Mouse (Mus musculus) hindlimb bud, embryonic 11.5 days (tissue): ENCODE data around the gene Tmem141.
A peak's percentile ranks its signal among the peaks of the same experiment; 100 is the strongest.

Experiments
- DNase-seq: peaks from one replicate; pipeline ENCODE4 v3.0.0-alpha.2; 2012; ENCODE audit warnings: low read depth, low spot score; ENCODE audit errors: extremely low spot score

The Tmem141 gene

DNA sequence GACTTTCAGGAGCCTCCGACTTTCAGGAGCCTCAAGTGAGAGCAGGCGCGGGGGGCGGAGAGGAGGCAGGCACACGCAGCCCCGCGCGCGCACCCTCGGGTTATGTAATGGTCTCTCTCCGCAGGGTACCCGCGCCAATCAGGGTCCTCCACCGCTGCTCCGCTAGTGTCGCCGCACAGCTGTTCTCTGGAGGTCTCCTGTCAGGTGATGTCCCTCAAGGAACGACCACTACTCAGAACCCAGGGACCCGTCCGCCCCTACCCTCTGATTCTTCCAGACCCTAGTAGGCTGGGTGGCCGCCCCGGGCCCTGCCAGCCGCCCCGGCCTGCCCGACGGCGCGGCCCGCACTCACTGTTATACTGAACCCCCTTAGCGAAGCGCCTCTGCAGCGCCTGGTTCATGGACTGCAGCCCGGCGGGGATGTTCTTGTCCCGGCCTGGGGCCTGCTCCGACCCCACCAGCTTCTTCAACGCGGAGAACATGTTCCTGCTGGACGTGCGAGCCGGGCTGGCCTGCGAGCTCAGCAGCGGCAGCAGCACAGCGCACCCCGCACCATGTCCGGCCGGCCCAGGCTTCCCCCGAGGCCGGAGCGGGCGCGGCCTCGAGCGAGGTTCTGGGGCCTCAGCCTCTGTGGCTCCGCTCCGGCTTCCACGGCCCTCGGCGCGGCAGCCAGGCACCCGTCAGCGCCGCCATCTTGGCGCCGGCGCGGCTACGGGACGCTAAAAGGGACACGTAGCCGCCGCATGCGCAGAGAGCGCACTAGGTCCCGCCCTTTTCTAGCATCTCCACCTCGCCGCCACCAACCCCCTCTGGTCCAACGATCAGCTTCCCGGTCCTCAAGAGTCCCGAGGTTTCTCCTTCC is 13.8 kb downstream of the Tmem141 start, which contains the start of gene Rabl6:
Gene Rabl6, minus strand, starts transcription at position 761 of the 862 bp plus-strand sequence.
- peak; percentile 64 for DNase-seq

DNA sequence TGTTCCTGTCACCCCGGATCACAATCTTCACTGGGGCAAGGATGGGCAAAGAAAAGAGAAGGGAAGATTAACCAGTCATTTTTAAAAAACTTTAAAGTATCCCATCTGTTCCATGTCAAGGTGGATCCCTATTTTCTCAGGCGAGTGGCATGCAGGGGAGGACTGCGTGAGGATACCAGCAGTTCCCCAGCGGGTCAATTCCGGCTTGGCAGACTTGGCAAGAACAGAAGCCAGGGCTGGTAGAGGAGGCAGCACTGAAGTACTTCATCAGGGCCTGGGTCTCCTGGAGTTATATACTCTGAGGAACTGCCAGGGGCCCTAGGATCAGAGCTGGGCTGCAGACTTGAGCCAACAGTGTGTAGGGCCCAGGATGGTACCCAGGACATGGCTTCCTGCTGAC is 19.3 kb downstream of the Tmem141 start:
- DNase-seq = no peak

DNA sequence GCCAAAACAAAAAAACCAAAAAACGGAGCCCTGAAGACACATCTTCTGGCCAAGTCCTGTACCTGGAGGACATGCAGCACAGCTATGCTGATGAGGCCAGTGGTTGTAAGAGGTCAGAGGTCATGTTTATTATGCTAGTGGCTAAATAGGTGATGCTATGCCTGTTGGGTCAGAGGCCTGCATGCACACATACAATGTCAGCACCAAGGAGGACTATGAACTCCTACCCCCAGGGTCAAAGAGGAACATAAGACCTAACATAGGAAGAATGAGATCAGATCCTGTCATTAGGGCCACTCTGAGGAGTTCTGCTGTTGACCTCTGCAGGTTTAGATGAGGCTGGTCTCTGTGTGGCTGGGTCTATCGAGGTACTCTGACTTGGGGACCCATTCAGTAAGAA is 21.8 kb downstream of the Tmem141 start:
- DNase-seq = no peak

DNA sequence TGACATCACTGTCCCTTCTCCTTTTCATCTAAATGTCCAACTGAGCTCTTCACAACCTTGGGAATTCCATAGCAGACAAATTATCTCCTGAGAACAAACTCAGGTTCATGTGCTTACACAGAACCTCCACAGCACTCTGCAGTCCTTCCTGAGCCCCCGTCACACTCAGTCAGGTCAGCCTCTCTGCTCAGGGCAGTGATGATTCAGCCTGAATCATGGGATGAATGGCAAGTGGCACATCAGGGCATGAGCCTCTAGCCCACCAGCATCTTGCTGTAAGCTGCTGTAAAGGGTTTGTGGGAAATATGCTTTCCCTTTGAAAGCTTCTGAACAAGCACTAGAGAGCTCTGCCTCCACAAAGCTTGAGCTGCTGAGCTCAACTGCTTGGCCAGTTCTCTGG is 23.1 kb downstream of the Tmem141 start:
- no peak for DNase-seq

DNA sequence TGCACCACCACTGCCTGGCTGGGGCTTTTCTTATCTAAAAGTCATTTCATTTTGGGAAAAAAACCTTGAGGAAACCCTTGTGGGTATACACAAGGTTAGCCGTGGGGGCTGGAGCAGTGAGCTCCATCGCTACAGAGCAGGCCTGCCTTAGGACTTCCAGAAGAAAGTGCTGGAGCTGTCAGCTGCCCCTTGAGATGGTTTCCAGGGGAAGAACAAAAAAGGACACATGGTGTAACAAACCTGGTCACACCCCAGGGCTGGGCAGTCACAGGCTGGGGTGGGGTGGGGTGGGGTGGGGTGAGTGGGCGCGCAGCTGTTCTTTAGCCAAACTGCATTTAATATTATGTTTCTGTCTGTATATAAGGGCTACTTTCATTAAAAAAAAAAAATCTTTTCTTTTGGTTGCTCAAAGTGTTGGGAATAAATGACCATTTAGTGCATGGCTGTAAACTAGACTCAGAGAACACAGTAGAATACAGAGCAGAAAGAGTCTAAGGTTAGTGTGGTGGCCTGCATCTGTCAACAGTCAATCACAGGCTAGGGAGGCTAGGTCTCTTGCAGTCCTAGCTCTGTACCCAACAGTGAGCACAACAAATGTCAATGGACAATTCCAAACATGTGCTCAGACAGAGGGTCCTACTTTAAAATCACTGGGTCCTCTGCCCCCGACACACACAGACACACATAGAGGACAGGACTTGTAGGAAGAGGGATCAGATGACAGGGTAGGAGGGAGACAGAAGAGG is 24.9 kb downstream of the Tmem141 start:
- DNase-seq = no peak

DNA sequence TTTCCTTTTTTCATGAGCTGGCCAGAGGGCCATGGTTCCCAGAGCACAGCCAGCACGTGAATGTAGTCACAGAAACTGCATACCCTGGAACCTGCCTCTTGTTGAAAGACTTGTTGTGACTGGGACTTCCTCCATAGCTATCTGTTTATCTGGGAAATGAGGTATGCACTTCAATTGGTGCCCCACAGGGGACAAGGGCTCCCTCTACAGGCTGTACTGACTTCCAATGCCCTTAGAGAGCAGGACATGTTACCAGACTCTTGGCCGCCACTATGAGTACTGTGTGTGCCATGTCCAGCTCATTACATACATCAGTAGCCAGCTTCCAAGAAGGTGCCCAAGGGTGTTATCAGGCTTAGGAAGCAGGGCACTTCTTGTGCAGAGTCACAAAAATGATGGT is 29.9 kb downstream of the Tmem141 start:
- DNase-seq = no peak

DNA sequence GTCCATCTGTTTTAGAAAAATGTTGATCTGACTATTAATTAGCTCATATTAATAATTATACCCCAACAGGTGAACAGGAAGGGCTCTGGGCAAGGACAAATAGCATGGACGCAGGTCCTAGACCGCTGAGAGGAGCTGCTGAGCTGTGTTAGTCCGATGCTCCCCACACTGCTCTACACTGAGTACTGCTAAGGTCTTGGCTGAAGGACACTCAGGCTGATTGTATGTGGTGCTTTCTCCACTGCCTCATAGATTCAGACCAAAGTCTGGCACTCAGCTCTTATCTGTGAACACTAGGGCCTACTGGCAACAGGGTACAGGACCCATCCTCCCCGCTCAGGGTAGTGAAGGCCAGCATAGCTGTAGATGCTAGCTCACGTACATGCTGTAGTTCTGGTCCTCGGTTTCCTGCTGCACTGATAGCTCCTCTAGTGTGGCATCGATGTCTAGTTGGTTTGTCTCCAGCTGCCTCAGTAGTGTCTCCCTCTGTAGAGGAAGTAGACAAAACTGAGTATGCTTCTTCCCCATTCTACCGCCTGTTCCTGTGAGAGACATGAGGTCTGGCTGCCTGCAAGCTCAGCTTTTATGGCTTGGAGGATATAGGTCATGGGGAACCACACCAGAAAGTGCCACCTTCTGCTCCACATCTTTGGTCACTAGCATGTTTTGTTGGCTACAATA is 33.4 kb downstream of the Tmem141 start:
- DNase-seq = no peak

DNA sequence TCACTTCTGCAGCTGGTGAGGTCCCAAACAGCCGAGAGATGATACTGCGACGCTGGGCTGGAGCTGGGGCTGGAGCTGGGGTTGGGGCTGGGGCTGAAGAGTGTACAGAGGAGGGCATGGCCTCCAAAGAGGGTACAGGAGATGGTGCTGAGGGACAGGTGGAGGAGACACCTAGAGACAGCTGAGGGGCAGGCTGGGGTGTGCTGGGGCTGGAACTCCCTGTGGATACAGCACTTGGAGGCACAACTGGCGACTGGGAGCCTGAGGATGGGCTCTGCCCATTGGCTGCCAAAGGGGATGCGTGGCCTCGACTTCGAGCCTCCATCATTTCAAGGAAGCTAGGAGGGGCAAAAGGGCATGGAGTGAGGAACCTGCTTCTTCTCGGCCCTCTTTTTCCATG is 34.5 kb downstream of the Tmem141 start:
- no peak for DNase-seq

DNA sequence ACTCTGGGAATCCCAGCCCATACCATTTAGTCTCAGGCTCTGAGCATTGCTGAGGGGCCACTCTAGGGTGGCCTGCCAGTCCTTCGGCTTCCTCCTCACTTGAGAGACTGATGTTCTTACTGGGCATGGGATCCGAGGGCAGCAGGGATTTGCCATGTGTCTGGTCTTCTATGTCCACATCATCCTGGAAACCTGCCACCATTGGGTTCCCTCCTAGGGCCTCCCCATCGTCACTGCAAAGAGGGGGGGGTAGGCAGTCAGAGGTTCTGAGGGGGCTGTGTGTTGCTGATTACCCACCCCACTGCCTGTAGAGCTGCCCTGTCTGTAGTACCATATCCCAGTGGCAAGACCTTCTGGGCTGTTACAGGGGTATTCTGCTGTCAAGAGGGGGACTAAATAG is 36.2 kb downstream of the Tmem141 start:
- DNase-seq = no peak

DNA sequence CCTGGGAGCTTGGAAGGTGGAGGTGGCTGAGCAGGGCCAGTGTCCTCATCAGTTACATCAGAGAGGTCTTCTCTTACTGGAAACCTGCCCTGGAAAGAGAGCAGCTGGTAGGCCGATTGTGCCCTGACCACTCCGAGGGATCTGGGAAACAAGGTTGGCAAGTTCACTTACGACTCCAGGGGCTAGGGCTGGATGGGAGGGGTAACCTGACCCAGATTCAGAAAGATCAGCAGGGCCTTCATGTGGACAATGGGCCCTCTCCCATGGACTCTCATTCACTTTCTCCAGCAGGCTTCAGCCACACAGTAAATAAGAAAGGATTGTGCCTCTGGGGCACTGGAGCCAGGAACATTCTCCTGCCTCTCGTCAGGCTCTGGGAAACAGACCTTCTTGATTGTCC is 36.9 kb downstream of the Tmem141 start:
- DNase-seq = no peak

DNA sequence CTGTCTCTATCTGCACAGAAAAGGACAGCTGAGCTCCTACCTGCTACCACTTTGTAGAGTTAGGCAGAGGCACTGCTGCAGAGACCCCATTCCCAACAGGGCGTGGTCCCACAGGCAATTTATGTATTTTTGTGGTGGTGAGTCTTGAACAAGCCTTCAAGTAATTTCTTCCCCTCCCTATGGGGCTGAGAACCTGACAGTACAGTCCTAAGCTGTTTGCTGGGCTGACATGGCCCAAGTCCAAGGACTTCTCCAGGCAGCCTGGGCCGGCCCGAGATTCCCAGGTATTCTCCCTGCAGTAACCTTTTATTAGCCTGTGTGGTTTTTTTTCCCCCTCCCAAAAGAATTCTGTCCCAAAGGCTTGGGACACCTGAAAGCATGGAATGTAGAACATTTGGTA is 37.7 kb downstream of the Tmem141 start:
- no peak for DNase-seq

DNA sequence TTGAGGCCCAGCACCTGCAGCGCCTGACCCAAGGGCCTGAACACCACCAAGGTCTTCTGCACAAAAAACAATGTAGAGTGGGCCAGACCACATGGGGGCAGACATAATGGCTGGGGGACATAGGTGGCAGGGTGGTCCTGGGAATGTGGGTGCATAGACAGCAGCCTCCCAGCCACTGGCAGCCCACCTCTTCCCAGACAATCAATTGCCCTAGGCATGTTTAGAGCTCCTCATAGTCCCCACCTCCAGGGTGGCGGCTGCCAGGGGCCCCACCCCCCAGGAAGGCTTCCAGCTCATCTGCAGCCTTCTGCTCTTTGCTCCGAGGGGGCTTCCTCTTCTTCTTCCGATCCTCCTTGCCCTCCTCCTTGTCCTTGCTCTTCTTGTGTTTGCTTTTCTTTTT is 38.2 kb downstream of the Tmem141 start:
- DNase-seq = no peak

DNA sequence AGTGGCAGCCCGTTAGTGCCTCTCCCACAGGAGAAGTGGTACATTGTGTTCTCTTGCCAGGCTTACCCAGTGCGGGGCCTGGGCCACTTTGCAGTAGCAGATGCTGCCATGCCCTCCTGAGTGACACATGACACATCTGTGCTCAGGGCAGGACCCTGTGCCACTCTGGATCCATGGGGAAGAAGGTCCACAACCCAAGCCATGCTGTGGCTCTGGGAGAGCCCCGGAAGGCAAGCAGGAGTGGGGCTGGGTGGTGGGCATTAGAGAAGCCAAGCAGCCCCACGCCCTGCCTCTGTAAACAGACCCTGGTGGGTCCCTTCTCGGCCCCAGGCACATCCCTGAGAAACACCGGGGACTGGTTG is 38.7 kb downstream of the Tmem141 start:
- no peak for DNase-seq

DNA sequence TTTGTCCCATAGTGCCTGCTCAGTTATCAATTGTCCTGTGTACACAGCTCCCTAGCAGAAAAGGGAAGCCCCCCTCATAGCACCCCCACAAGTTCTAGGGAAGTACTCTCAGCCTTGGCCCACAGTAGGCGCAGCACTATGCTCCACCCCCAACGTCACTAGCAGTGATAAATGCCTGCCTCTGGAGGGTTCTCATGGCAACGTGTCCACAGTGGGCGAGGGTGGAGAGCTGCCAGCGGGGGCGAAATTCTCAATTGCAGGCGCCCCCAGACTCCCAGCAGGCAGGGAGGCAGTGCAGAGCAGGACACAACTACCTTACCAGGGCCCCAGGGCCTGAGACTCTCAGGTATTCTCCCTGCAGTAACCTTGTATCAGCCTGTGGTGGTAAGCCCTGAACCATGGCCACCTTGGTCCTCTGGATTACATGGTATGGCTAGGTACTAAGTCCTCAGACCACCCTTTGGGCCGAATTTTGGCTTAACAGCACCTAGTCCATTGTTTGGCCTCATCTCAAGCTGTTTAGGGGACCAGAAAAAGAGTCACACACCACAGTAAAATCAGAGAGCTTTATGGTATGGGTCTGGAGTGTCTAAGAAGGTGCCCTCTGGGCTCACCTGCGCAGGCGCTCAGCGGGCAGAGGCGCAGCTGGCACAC is 39.2 kb downstream of the Tmem141 start:
- DNase-seq = no peak

DNA sequence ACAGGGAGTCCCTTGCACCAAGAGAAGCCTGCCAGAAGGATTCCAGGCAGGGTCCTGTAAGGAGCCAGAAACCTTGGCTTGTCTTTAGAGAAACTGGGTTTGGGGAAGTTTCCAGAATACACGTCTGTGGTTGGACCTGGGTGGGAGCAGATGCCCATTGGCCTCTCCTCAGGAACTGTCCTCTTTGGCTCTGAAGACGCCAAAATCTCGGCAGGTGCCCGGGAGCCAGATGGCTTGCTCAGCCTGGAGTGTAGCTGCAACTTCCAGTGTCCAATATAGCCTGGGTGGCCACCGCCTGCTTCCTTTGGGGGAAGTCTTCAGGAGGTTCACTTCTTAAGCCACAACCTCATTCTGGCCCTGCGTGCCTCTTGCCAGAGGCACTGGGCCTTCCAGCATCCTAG is 39.9 kb downstream of the Tmem141 start:
- no peak for DNase-seq

DNA sequence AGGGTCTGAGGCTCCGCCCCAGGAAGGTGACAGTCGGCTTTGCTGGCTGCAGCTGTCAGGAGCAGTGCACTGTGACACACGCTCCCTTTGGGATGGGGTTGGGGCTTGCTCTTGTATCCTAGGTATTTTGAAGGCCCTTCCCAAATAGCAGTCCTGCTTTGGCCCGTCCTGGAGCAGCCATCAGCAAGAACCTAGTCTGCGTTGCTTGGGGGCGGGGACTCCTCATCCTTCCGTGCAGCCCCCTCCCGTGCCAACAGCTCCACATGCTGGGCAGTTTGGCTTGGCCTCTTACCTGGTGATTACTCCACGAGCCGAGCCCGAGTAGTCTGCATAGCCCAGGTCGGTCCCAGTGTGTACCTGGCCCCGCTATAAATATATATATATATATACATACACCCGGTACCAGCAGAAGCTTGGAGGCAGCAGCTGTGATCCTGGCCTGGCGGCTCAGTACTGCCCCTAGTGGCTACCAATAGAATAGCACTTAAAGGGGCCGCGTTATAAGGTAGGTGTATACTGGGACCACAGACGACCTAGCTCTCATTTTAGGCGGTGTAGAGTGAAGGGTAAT is 40.4 kb downstream of the Tmem141 start, which contains the start of gene Ajm1:
Gene Ajm1, minus strand, starts transcription at position 464 of the 571 bp plus-strand sequence.
- DNase-seq = no peak

DNA sequence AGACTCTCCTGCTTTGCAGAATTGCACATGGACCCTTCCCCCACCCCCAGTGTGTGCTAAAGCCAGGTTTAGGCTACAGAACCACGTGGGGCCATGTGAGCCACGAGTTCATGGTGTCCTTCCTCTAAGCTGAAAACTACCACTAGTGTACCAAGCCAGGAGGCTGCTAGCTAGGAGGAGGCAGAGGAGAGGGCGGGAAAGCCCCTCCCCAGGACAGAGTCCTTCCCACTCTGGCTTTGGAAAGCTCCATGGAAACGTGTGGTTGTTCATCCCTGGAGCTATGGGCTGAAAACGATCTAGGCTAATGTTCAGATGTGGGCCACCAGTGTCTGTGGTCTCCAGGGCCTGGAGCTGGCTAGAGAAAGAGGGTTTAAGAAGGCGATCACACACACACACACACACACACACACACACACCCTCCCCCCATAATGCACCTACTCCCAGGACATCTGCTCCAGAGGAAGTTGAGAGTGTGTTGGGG is 41.1 kb downstream of the Tmem141 start:
- no peak for DNase-seq

DNA sequence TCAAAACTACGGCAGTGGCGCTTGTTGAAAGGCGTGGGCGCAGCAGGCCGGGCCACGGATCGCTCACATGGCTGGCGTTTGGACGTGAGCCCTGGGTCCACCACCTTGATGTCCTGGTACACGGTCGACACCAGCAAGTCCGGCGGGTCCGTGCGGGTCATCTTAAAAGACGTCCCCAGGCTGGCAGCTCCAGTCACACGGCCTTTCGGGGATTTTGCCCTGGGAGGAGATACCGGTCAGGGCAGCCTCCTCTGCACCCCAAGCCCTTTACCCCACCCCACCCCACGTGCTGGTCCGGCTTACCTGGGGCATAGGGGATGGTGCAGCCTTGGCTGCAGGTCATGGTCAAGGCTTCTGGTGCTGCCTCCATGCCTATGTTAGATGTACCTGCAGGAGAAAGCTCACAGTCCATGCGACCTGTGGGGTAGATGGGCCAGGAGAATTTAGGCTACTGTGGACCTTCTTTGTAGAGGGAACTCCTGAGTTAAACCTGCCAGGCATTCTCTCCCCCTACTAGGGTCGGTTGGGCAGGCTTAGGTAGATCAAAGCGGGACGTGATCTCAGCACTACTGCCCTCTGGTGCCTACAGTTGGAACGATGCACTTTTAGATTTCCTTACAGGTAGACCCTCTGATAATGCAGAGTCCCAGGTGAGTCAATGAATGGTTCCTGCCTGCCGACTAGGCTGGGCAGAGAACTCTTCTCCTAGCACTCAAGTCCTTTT is 41.9 kb downstream of the Tmem141 start:
- peak; percentile 28 for DNase-seq

DNA sequence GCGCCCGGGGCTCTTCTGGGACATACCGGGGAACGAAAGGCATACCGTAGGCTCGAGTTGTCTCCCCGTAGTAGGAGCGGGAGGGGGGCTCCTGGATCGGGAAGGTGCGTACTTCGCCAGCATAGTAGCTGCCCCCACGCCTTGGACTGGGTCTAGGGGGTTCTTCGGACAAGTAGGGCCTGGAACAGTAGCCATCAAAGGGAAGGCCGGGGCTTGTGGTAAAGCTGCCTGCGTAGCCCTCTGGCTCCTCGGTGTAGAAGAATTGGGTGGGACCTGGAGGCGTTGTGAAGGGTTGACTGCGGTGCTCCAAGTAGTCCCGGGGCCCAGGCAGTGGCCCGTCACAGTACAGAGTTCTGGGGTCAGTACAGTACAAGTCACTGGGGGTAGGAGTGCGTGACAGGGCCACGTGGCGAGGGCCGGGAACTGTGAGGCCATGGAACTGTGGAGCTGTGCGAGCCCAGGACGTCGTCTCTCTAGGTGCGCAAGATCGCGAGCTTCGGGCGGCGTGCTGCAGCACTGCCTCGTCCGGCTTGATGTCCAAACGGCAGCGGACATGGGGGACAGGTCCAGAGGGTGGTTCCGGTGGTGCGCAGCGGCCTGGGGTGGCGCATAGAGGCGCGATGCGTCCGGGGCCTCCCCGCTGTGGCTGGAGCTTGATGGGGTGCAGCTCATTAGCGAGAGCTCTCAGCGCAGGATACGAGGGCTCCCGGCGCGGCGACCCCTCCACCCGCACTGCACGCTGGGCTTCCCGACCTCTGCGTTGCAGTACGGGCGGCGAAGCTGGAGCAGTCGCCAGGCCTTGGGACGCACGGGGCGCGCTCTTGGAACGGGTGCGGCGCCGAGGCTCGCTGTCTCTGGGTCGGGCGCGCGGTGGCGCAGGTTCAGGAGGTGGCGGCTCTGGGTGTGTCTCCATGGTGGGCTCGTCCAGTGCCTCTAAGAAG is 42.7 kb downstream of the Tmem141 start:
- DNase-seq = no peak
